Mouse (Mus musculus): ENCODE results near the gene Insig2.

Gene Insig2

DNA sequence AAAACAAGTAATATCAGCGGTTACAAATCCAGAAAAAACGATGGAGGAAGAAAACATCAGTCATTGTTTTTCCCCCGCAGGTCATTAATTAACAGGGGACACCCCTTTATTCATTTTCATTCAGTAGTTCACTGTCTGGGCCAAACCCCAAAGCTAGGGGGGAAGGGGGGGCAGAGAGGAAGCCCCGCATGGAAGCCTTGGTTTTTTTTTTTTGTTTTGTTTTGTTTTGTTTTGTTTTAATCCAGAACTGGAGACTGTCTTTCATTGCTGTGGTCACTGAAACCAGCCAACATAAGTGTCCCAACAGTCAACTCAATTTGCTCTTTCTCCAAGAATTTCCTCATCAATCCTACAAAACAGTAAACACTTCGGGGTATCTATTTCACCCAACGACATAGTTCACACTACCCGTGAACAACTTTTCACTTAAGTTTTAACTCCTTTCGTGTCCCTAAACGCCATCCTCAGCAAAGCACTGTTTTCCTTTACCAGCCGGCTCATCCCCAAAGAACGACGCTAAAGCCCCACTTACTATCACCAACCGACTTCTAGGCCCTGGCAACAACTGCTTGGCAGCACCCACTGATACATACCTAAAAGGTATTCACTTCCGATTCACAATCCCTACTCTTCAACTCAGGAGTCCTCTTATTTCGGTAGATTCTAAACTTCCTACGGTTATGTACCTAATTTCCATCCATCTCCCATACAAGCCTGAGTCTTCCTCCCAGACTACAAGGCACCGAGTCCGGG, 5.6 kb downstream of the Insig2 start:
- DNase-seq (ENCODE audit: low read depth) = peak; percentile 45

DNA sequence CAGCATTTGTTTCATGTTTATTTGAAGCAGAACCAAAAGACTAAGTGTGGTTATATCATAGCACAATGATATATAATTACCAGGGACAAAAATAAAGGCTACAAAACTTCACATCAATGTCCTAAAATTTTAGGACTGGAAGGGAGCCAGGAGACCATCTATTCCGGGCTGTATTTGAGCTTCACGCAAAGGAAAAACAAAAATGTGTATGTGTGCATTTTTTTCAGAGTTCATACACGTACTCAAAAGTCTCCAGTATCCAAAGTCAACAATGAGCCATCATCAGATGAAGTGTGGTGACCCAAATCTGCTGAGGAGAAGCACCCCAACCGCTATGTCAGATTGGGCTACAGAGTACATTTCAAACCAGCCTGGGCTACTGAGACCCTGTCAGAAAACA, 8.9 kb downstream of the Insig2 start:
- no peak for DNase-seq (ENCODE audit: low read depth)

GRCm38 (mm10) chr1:121314766-121315428, 17.5 kb downstream of the Insig2 start:
- DNase-seq (ENCODE audit: low read depth) = no peak

- no peak for DNase-seq (ENCODE audit: low read depth)
These were observed 19.2 kb downstream of the Insig2 start for GRCm38 (mm10) chr1:121313181-121313580.

GRCm38 (mm10) chr1:121312326-121312725, 20.1 kb downstream of the Insig2 start:
- DNase-seq (ENCODE audit: low read depth) = no peak

- no peak for DNase-seq (ENCODE audit: low read depth)
These were observed 35.6 kb downstream of the Insig2 start for GRCm38 (mm10) chr1:121296717-121297255.

DNA sequence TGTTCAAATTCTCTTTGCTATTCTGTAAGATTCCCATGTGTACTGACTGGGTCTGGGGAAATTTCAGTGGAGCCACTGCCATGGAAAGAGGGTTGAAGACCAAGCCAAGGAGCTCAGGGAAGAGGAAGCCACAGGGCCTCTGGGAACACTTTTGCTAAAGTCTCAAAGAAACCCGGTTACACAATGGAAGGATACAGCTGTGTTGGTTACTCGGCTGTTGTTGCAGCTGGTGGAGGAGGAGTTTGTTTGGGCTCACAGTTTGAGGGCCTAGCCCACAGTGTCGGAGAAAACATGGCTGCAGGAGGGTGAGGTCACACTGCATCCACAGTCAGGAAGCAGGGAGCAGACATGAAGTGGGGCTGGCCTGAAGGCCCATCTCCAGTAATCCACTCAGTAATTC, 38.8 kb downstream of the Insig2 start:
- DNase-seq (ENCODE audit: low read depth) = no peak

DNA sequence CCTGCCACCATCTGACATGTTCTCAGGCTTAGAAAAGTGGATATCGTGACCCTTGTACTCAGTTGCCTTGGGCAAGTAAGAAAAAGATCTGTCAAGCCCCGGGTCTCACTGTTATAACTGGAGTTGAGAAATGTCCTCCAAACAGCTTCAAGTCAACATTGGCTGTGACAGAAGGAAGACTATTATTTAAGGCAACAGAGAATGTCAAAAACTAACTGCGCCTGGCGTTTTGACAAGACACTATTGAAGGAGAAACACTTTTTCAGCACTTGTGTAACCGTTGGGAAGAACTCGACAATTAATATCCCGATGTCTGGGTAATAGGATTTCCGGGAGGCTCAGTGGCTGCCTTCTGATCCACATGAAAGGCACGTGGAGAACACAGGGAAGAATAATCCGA, 41.5 kb downstream of the Insig2 start:
- no peak for DNase-seq (ENCODE audit: low read depth)

DNA sequence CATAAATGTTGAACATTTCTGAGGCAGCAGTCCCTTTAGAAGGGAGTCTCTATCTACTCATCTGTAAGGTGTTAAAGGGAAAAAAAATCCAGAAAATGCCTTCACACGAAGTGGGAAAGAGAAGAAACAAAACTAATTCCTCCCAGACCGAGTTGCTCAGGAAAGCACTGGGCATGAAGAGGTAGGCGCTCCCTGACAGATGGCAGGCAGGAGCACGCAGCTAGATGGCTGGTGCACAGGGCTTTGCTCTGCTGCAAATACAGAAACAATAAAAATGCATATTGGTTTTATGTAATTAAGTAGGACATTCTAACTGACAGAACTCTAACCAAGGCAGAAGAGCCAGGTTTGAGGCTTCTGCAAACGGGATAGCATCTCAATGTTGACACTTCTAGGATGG, 42.0 kb downstream of the Insig2 start:
- no peak for DNase-seq (ENCODE audit: low read depth)

DNA sequence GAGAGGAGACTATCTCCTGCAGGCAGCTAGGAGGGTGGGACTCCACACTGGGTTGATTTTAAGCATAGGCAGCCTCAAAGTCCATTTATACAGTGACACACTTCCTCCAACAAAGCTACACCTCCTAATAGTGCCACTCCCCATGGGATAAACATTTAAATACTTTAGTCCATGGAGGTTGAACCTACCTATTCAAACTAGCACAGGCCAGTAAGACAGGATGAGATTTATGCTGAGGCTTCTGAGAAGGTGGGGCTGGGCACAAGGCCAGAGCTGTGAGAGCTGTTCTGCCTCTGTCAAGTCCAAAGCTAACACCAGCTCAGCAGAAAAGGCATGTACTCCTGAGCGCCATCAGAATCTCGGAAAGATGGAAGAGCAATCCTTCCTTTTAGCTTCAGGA, 48.2 kb downstream of the Insig2 start:
- peak; percentile 46 for DNase-seq (ENCODE audit: low read depth)

GRCm38 (mm10) chr1:121280501-121280900, 51.9 kb downstream of the Insig2 start:
- DNase-seq (ENCODE audit: low read depth) = peak; percentile 89

DNA sequence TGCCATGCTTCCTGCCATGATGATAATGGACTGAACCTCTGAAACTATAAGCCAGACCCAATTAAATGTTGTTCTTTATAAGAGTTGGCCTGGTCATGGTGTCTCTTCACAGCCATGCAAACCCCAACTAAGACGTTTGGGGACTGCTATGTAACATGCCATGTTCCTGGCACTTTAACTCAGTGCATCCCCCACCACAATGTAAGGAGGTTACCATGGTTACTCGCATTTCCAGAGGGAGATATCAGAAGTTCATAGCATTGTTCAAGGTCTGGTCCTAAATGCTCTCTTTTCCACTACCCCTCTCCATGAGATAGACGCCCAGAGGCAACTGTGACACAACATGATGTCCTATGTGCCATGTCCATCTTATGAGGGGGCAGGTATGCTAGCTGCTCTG, 54.0 kb downstream of the Insig2 start:
- no peak for DNase-seq (ENCODE audit: low read depth)

GRCm38 (mm10) chr1:121277466-121277865, 54.9 kb downstream of the Insig2 start:
- DNase-seq (ENCODE audit: low read depth) = no peak

DNA sequence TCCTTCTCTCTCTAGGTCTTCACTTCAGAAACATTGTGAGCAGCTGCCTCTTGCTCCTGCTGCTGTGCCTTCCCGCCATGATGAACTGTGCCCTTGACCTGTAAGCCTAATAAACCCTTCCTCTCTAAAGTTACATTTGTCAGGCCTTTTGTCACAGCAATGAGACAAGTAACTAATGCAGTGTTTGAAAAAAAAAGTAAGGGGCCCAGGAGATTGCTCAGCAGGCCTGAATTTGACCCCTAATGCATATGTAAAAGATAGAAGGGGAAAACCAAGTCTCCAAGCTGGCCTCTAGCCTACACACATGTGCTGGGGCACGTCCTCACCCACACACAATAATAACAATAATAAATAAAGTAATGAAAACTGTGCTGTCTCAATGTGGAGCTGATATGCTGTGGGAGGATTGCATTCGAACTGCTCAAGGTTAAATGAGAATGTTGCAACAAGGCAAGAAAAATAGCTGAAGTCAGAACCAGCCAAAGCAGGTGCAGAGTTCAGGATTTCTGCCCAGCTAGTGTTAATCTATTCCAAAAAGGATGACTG, 56.4 kb downstream of the Insig2 start:
- DNase-seq (ENCODE audit: low read depth) = peak; percentile 60

DNA sequence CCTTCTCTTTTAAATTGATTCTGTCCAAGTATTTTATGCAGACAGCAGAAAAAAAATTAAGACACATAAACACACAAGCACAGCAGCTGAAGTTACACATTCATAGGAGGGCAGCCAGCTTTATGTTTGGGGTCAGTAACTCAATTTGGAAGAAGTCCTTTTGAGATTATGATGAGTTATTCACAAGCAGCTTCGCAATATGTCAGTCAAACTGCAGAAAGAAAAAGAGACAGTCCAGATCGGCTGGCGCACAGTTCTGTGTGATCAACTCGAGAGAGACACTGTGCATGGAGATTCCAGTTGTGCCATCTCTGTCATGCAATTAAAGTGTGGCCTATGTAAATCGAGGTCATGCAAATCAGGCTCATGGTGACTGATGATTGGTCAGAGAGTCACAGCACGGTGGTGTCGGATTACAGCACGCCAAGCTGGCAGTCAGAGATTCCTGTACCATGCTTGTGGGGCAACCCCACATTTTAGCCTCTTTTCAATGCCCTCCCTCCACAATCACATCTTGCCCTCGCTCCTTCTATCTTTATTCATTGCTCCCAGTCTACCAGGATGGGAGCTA, 72.1 kb downstream of the Insig2 start:
- peak; percentile 62 for DNase-seq (ENCODE audit: low read depth)
